Mouse (Mus musculus): ENCODE measurements around the gene Srsf12.

Gene Srsf12

DNA sequence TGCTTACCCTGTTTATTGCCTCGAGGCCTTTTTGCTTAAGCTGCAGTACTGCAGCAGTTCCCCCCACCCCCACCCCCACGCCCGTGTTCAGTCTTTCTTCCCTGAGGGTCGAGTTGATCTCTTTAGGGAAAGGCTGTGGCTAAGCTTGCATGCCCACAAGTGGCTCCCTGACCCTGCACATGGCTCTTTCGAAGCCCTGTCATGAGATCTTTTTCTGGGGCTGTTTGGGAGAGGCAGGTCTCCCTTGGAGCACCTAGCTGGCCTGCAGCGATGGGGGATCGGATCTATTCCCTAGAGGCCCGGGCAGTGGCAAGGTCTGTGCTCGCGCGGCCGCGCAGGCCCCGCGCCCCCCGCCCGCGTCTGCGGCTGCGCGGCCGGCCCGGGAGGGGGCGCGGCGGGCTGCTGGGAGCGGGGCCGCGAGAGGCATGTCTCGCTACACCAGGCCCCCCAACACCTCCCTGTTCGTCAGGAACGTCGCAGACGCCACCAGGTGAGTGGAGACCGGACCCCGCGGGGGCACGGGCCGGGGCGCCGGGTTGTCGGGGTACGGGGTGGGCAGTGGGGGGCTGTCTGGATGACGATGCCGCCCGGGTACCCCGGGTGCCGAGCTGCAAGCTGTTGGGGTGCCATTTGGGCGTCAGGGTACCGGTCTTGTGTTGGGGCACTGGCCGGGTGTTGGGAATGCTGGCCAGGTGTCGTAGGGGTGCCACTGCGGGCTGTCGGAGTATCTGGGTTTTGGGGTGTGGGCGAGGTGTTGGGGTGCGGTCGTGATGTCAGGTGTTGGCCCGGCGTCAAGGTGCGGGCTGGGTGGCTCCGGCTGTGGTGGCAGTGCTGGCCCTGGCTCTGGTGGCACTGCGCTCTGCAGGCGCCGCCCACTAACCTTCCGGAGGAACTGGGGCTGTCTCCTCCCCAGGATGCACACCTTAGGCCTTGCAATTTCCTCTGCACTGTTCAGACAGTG lies at the start of gene Srsf12:
Srsf12 (plus strand) TSS at position 111 of the 961 bp plus-strand sequence.
- DNase-seq (ENCODE audit: low spot score in 2 of 2), result no peak

DNA sequence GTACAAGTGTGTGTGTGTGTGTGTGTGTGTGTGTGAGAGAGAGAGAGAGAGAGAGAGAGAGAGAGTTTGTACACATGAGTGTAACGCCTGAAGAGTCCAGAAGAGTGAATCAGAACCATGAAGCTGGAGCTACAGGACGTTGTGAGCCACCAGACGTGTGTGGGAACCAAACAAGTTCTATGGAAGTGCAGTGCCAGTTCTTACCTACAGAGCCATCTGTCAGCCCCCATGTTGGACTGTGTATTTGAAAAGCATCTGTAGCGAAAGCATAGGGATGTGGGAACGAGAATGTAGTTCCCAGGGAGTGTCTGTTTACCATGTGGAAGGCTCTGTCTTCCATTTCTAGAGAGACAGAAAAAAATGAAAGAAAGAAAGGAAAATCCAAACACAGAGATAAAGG lies 25.3 kb upstream of the Srsf12 start:
- DNase-seq (ENCODE audit: low spot score in 2 of 2), result no peak

GRCm38 (mm10) chr4:33188164-33188563 lies 20.6 kb upstream of the Srsf12 start:
- DNase-seq (ENCODE audit: low spot score in 2 of 2), result peak in 1 of 2 experiments; percentile 3

GRCm38 (mm10) chr4:33188781-33189734 lies 19.7 kb upstream of the Srsf12 start:
- DNase-seq (ENCODE audit: low spot score in 2 of 2), result peak; percentile 36 to 37

DNA sequence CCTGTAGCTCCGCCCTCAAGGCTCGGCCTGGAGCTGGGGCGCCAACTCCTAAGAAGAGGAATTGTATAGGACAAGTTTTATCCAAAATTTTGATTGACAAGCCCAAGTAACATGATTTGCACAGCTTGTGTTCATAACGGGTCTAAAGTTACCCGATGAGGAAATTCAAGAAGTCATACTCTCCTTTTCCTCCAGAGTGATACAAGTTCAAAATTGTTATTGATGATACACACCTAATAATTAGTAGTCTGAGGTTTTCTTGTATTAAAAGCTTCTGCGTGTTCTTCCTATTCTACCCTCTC lies 19.1 kb upstream of the Srsf12 start, which contains the start of gene Pm20d2:
Pm20d2 (minus strand) TSS at position 3 of the 302 bp plus-strand sequence.
- DNase-seq (ENCODE audit: low spot score in 2 of 2), result no peak

- DNase-seq (ENCODE audit: low spot score in 2 of 2), result no peak
Measured at GRCm38 (mm10) chr4:33198117-33198516, 10.7 kb upstream of the Srsf12 start.

GRCm38 (mm10) chr4:33204682-33205081 lies 4.1 kb upstream of the Srsf12 start:
- DNase-seq (ENCODE audit: low spot score in 2 of 2), result peak in 1 of 2 experiments; percentile 38

DNA sequence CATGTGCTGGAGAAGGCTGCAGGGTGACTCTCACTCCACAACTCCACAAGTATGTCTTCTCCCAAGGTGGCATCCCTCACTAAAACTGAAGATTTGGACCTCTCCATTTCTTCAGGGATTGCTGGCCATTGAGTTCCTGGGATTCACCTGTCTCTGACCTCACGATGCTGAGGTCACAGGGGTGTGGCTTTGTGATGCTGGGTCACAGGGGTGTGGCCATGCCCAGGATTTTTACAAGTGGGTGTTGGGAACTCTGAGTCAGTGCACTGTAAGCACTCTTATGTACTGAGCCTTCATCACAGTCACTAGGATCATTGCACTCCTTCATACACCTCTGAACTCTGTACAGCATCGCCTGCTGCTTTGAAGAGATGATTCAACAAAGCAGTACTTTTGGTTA lies 1.2 kb upstream of the Srsf12 start:
- DNase-seq (ENCODE audit: low spot score in 2 of 2), result no peak

- no peak for DNase-seq (ENCODE audit: low spot score in 2 of 2)
Measured at GRCm38 (mm10) chr4:33221847-33222246, 13.1 kb downstream of the Srsf12 start.

GRCm38 (mm10) chr4:33224003-33224675 lies 15.3 kb downstream of the Srsf12 start:
- DNase-seq (ENCODE audit: low spot score in 2 of 2), result no peak

GRCm38 (mm10) chr4:33227164-33227563 lies 18.4 kb downstream of the Srsf12 start:
- DNase-seq (ENCODE audit: low spot score in 2 of 2), result no peak

DNA sequence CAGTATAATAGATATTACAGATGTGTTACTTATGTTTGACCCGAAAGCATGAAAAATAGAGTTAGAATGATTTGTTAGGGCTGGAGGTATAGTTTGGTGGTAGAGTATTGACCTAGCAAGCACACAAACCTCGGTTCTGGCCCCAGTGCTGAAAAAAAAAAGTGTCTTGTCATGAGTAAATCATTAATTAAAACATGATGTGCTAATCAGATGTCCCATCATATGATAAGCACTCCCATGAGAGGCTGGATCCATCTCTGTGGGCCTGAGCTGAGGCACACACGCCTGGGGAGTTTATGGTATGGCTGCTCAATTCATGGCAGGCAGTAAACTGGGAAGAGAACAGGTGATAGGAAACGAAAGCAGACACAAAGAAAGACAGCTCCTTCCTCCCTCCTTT lies 20.8 kb downstream of the Srsf12 start:
- no peak for DNase-seq (ENCODE audit: low spot score in 2 of 2)

- DNase-seq (ENCODE audit: low spot score in 2 of 2), result no peak
Measured at GRCm38 (mm10) chr4:33230881-33231280, 22.1 kb downstream of the Srsf12 start.

DNA sequence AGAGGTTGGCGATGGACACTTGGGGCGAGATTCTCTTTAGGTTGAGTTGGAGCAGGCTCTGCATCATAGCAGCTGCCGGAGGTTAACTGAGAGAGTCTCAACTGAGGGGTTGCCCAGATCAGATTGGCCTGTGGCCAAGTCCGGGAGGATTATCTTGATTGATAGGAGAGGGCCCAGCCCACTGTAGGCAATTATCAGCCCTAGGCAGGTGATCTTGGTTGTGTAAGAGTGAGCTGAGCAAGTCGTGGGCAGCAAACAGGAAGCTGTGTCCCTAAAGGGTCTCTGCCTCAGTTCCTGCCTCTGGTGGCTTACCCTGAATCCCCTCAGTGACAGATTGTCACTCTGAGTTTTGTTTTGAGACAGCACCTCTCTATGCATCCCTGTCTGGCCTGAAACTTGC lies 33.7 kb downstream of the Srsf12 start:
- no peak for DNase-seq (ENCODE audit: low spot score in 2 of 2)

- no peak for DNase-seq (ENCODE audit: low spot score in 2 of 2)
Measured at GRCm38 (mm10) chr4:33243016-33243758, 34.4 kb downstream of the Srsf12 start.

GRCm38 (mm10) chr4:33243921-33244320 lies 35.1 kb downstream of the Srsf12 start:
- DNase-seq (ENCODE audit: low spot score in 2 of 2), result no peak

- no peak for DNase-seq (ENCODE audit: low spot score in 2 of 2)
Measured at GRCm38 (mm10) chr4:33245853-33246395, 37.1 kb downstream of the Srsf12 start.

- DNase-seq (ENCODE audit: low spot score in 2 of 2), result peak; percentile 98
Measured at GRCm38 (mm10) chr4:33247479-33248053, 38.8 kb downstream of the Srsf12 start.

- peak; percentile 98 for DNase-seq (ENCODE audit: low spot score in 2 of 2)
Measured at GRCm38 (mm10) chr4:33248062-33248889, 39.5 kb downstream of the Srsf12 start.
